Mouse (Mus musculus) hindbrain, embryonic 15.5 days (tissue): Measurements from ENCODE around the gene Eif2d. TPM values are rescaled to one million over a fixed set of nuclear protein-coding genes. Genes with fewer than 3 reads are reported as not detected.
A peak's percentile ranks its signal among the peaks of the same experiment; 100 is the strongest.

ENCODE experiments used
- ATAC-seq: fragments of 200-750 bp; cut with Nextera tagmentation; 2 replicates; pipeline ENCODE4 v1.8.0; 2017; ENCODE audit warnings: low read depth, moderate number of reproducible peaks, moderate TSS enrichment; ENCODE audit not compliant: low FRiP score
- H3K27ac ChIP-seq: fragments of 300-500 bp; sonication (generic); replicated peaks from 2 replicates; pipeline ENCODE4 v1.5.1; 2015; ENCODE audit warnings: mild to moderate bottlenecking, inconsistent platforms
- H3K27me3 ChIP-seq: fragments of 300-500 bp; sonication (generic); 2 replicates; pipeline ENCODE4 v1.6.1; 2015; ENCODE audit warnings: control low read depth, inconsistent platforms
- H3K36me3 ChIP-seq: fragments of 300-500 bp; sonication (generic); 2 replicates; pipeline ENCODE4 v1.6.1; 2015; ENCODE audit warnings: control low read depth, inconsistent platforms
- H3K4me1 ChIP-seq: fragments of 300-500 bp; sonication (generic); replicated peaks from 2 replicates; pipeline ENCODE4 v1.6.1; 2015; ENCODE audit warnings: control low read depth, inconsistent platforms
- H3K4me2 ChIP-seq: fragments of 300-500 bp; sonication (generic); 2 replicates; pipeline ENCODE4 v1.6.1; 2015; ENCODE audit warnings: moderate library complexity, mild to moderate bottlenecking, inconsistent platforms
- H3K4me3 ChIP-seq: fragments of 300-500 bp; sonication (generic); 2 replicates; pipeline ENCODE4 v1.5.1; 2015; ENCODE audit warnings: mild to moderate bottlenecking, inconsistent platforms
- H3K9ac ChIP-seq: fragments of 300-500 bp; sonication (generic); 2 replicates; pipeline ENCODE4 v1.6.1; 2015; ENCODE audit warnings: inconsistent platforms
- H3K9me3 ChIP-seq: fragments of 300-500 bp; sonication (generic); 2 replicates; pipeline ENCODE4 v1.6.1; 2016; ENCODE audit warnings: control low read depth, inconsistent platforms
- WGBS: fragments of 180-500 bp; shearing (Covaris S2); methylation state at CpG from one replicate; pipeline ENCODE4 v1.1.7; 2015; 5-methylcytosine and 5-hydroxymethylcytosine counted together
- polyA plus RNA-seq: library from polyadenylated mRNA; unstranded; fragments of >200 nt; fragmentation: Nextera tagmentation; extraction: Ambion mirVana; gene quantifications from 2 replicates; pipeline ENCODE4 v1.2.1, GENCODE M21; 2015

Gene Eif2d
- polyA plus RNA-seq, 1 experiment from 2014 or later, result 49.1 TPM

DNA sequence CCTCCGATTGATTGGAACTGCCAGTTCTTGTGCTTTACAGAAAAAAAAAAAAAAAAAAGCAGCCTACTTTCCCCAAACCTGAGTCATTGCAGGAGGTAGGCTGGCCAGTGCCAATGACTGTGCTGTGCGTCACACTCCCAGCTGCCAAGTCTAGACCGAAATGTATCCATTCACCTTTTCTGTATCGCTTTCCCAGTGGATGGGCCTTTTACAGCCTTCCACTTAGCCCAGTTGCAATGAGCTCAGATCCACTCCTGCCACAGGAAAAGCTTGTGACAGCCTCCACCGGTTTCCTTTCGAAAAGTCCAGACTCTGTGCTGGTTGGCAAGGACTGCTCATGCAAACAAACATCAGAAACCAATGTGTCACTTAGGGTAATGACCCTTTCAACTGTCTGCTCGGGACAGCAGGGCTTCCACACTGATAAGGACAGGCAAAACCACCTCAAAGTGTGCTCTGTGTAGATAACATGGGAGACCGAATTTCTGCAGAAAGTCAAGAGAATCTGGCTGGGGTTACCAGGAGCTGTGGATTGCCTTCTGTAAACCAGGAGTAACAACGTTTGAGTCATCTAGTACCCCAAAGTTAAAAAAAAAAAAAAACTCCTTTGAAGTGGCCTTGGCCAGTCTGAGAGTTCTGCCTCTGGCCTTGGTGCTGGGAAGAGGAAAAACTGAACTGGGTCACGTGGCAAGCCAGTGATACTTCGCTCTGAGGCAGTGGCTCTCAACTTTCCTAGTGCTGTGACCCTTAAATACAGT is 26.8 kb upstream of the Eif2d start:
- 82% methylated on average over 11 of the region's 11 CpGs for WGBS
- no peak overlapping the region for H3K4me3 ChIP-seq
- ATAC-seq, result no peak

DNA sequence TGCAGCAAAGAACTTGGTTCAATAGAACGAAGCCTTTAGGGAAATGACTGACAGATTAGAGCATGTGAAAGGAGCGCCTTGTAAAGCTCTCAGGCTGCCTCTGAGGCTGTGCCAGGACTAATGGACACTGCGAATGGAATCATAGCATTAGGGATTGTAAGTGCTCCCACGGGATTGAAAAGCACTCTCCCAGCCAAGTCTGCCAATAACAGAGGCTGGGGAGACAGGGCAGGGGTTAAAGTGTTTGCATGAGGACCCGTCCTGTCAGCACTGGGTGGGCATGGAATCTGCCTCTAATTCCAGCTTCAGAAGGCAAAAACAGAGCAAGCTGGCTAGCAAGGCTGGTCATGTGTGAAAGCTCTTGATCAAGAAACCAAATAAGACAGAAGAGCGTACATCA is 18.8 kb upstream of the Eif2d start:
- Histone ChIP-seq H3K9me3 (no peaks in the 10 kb centered on the region), H3K4me2 (no peak overlapping the region)

More for the DNA sequence above, 26.8 kb upstream of the Eif2d start:
- Histone ChIP-seq H3K27ac (no peak overlapping the region), H3K4me2 (no peak overlapping the region), H3K27me3 (no peaks in the 10 kb centered on the region), H3K4me1 (no peaks in the 10 kb centered on the region), H3K36me3 (peaks cover 32% of the 10 kb centered on the region), H3K9ac (no peak overlapping the region), H3K9me3 (no peaks in the 10 kb centered on the region)

DNA sequence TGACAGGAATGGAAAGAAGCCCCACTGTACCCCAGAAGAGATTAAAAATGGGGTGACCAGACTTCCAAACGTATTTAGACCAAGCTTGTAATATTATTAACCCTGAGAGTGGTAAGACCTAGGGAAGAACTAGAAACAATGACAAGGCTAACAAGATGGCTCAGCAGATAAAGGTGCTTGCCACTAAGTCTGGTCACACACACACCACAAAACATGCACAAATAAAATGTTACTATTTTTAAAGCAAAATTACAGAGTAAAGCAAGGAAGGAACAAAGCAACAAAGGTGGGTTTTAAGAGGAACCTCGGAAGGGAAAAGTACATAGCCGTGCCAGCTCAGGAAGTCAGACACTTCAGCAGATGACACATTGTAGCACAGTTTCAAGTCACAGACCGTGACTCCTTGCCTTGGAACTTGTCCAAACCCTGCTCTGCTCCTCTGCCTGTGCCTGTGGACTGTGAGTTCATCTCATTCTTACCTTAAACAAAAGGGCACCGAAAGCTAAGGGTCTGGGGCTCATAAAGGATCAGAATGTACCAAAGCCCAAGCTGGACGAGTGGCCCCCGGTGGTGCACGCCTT is 17.9 kb upstream of the Eif2d start:
- H3K9me3 ChIP-seq, result no peaks in the 10 kb centered on the region
- no peak overlapping the region for H3K27ac ChIP-seq
- no peaks in the 10 kb centered on the region for H3K27me3 ChIP-seq
- H3K9ac ChIP-seq, result no peak overlapping the region
- 51% methylated on average over 8 of the region's 8 CpGs for WGBS
- peaks cover 41% of the 10 kb centered on the region for H3K4me1 ChIP-seq
- H3K4me3 ChIP-seq, result no peak overlapping the region
- H3K36me3 ChIP-seq, result peaks cover 8% of the 10 kb centered on the region
- ATAC-seq, result no peak
- H3K4me2 ChIP-seq, result 0 out of 2 replicates have a peak overlapping the region, but pooled peaks have one; percentile 14

More for the DNA sequence above, 18.8 kb upstream of the Eif2d start:
- peaks cover 16% of the 10 kb centered on the region for H3K36me3 ChIP-seq
- 0 out of 2 replicates have a peak overlapping the region, but pooled peaks have one; percentile 12 for H3K27ac ChIP-seq
- H3K9ac ChIP-seq, result no peak overlapping the region
- 26% methylated on average over 6 of the region's 6 CpGs for WGBS
- ATAC-seq, result no peak
- no peak overlapping the region for H3K4me3 ChIP-seq
- H3K4me1 ChIP-seq, result peaks cover 39% of the 10 kb centered on the region
- no peaks in the 10 kb centered on the region for H3K27me3 ChIP-seq

GRCm38 (mm10) chr1:131135960-131136629 is 16.9 kb upstream of the Eif2d start:
- no peak overlapping the region for H3K9ac ChIP-seq
- ATAC-seq, result no peak

DNA sequence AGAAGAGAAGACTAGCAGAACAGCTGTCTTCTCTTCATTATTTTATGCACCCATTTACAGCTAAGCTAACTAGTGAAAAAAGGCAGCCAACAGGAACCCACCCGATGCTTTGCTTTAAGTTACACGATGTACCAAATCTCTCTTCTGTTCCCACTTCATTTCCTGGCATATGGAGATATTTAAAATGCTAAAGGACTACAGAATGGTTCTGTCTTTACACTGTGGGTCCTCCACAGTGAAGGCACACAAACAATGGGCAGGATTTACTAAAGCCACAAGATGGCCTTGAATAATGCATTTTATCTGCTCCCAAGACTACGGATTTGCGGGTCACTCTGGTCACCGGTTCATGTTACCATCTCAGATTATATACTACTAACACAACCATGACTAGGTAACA is 15.9 kb upstream of the Eif2d start:
- WGBS, result 5% methylated on average over 5 of the region's 5 CpGs
- Histone ChIP-seq H3K36me3 (0 out of 2 replicates have a peak, but pooled peaks cover 5% of the 10 kb centered on the region), H3K4me1 (peaks cover 41% of the 10 kb centered on the region), H3K4me3 (peak overlapping the region; percentile 64), H3K9ac (peak overlapping the region; percentile 64), H3K4me2 (peak overlapping the region; percentile 73), H3K9me3 (no peaks in the 10 kb centered on the region), H3K27ac (peak overlapping the region; percentile 61), H3K27me3 (no peaks in the 10 kb centered on the region)
- ATAC-seq, result no peak

More at GRCm38 (mm10) chr1:131135960-131136629, 16.9 kb upstream of the Eif2d start:
- 0 out of 2 replicates have a peak overlapping the region, but pooled peaks have one; percentile 64 for H3K4me3 ChIP-seq
- H3K4me2 ChIP-seq, result peak overlapping the region; percentile 73
- no peaks in the 10 kb centered on the region for H3K9me3 ChIP-seq
- no peaks in the 10 kb centered on the region for H3K27me3 ChIP-seq
- WGBS, result 84% methylated on average over 10 of the region's 10 CpGs
- 0 out of 2 replicates have a peak, but pooled peaks cover 5% of the 10 kb centered on the region for H3K36me3 ChIP-seq
- H3K4me1 ChIP-seq, result peaks cover 41% of the 10 kb centered on the region
- H3K27ac ChIP-seq, result no peak overlapping the region

DNA sequence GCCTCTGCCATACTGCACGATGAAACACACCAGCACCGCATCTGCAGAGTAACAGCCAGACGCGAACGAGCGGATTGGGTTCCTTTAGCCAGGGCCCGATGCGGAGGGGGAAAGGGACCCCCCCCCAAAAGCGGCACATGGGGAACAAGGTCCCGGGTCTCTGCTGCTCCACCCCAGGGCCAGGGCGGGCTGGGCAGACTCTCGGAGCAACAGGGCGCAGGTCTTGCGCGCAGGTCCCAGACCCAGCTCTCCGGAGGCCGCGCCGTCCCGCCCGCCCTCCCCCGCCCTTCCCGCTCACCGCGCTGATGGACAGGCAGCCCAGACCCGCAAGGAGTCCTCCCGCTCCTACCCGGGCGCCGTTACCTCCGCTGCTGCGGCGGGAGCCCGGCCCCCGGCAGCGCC is 15.3 kb upstream of the Eif2d start:
- H3K4me2 ChIP-seq, result peak overlapping the region; percentile 73
- H3K9me3 ChIP-seq, result no peaks in the 10 kb centered on the region
- WGBS, result under 1% methylated on average over 23 of the region's 36 CpGs
- peaks cover 41% of the 10 kb centered on the region for H3K4me1 ChIP-seq
- peak overlapping the region; percentile 64 for H3K9ac ChIP-seq
- H3K4me3 ChIP-seq, result peak overlapping the region; percentile 64
- ATAC-seq, result peak; percentile 90
- H3K27ac ChIP-seq, result peak overlapping the region; percentile 88
- 0 out of 2 replicates have a peak, but pooled peaks cover 5% of the 10 kb centered on the region for H3K36me3 ChIP-seq
- no peaks in the 10 kb centered on the region for H3K27me3 ChIP-seq

DNA sequence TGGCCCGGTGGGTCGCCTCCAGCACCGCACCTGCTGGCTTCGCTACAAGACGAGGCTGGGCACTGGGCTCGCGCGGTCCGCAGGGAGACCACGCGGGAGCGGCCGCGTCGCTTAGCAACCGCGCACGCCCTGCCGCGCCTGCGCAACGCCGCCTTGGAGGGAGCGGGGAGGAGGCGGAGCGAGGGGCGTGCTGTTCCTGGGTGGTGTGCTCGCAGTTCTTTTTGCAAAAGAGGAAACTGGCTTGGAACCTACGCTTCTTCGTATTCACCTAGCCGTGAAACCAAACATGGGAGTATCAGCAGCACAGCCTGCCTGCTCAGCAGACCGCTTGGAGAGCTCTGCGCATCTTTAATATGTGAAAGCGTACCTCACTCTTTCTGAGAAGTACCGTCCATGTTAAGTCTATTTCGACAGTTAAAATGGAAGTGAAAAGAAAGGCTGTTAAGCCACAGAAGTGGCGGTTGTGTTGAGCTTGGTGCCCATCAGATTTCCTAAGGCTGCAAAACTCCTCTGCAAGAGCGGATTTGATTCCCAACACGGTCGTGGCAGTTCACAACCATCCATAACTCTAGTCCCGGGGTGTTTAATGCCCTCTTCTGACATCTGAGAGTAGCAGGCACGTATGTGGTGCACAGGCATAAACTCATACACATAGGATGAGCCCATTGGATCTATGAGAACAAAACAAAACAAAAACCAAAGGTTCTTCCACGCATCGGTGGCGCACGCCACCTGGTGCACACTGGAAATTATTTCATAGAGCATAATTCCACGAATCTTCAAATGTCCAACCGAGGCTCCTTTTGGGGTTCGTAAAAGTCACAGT is 14.6 kb upstream of the Eif2d start, which contains the start of gene Dyrk3:
Gene Dyrk3, minus strand, starts transcription at position 150 of the 826 bp plus-strand sequence.
- H3K4me2 ChIP-seq, result peak within 1 kb of the TSS; percentile 73
- H3K27me3 ChIP-seq, result no peaks in the 10 kb centered on the region
- peak within 1 kb of the TSS; percentile 64 for H3K9ac ChIP-seq
- no peaks in the 10 kb centered on the region for H3K9me3 ChIP-seq
- 0 out of 2 replicates have a peak, but pooled peaks cover under 1% of the 10 kb centered on the region for H3K36me3 ChIP-seq
- H3K4me1 ChIP-seq, result peaks cover 41% of the 10 kb centered on the region
- whole genome bisulfite sequencing, result 4% methylated on average over 49 of the region's 49 CpGs
- peak within 1 kb of the TSS; percentile 64 for H3K4me3 ChIP-seq
- H3K27ac ChIP-seq, result peak within 1 kb of the TSS; percentile 88
- ATAC-seq, result peak; percentile 97

GRCm38 (mm10) chr1:131139102-131140095 is 13.6 kb upstream of the Eif2d start:
- Histone ChIP-seq H3K4me1 (peaks cover 36% of the 10 kb centered on the region), H3K4me2 (peak overlapping the region; percentile 73), H3K27me3 (no peaks in the 10 kb centered on the region), H3K27ac (0 out of 2 replicates have a peak overlapping the region, but pooled peaks have one; percentile 88), H3K4me3 (peak overlapping the region; percentile 64), H3K9me3 (no peaks in the 10 kb centered on the region), H3K36me3 (no peaks in the 10 kb centered on the region), H3K9ac (no peak overlapping the region)
- ATAC-seq, result no peak
- 79% methylated on average over 11 of the region's 11 CpGs for WGBS

- H3K27ac ChIP-seq, result no peak overlapping the region
- H3K9ac ChIP-seq, result no peak overlapping the region
- H3K36me3 ChIP-seq, result no peaks in the 10 kb centered on the region
- peaks cover 17% of the 10 kb centered on the region for H3K4me1 ChIP-seq
- H3K9me3 ChIP-seq, result no peaks in the 10 kb centered on the region
- WGBS, result 64% methylated on average over 2 of the region's 2 CpGs
- H3K4me3 ChIP-seq, result no peak overlapping the region
- no peaks in the 10 kb centered on the region for H3K27me3 ChIP-seq
- no peak overlapping the region for H3K4me2 ChIP-seq
- ATAC-seq, result no peak
Measured at GRCm38 (mm10) chr1:131141449-131141848, 11.5 kb upstream of the Eif2d start.

- no peaks in the 10 kb centered on the region for H3K36me3 ChIP-seq
- no peaks in the 10 kb centered on the region for H3K27me3 ChIP-seq
- no peak overlapping the region for H3K4me3 ChIP-seq
- 88% methylated on average over 1 of the region's 1 CpGs for WGBS
- no peaks in the 10 kb centered on the region for H3K9me3 ChIP-seq
- no peak overlapping the region for H3K4me2 ChIP-seq
- no peak overlapping the region for H3K27ac ChIP-seq
- ATAC-seq, result no peak
- no peak overlapping the region for H3K9ac ChIP-seq
- peaks cover 8% of the 10 kb centered on the region for H3K4me1 ChIP-seq
Measured at GRCm38 (mm10) chr1:131142472-131142871, 10.5 kb upstream of the Eif2d start.
